Mouse (Mus musculus): ENCODE results near the gene Dlst.

DNA sequence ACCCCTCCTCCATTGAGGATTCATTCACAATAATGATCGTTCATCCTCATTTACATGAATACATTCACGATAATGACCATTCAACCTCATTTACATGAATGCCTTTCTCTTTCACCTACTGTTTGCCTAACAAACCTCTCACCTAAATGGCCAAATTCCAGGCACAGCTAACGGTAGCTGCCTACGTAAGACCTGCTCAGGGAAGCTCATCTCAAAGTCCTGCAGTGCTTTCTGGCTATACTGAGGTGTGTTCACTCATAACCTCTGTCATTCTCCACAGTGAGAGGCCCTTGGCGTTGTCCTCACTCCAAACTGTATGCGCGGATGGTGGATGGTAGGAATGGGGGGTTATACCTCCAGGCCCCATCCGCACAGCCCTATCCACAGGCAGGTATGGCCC lies 5.8 kb upstream of the Dlst start:
- TF ChIP-seq CTCF (IDR thresholded peaks at IDR 0.05; ENCODE audit: borderline replicate concordance, extremely low read depth, insufficient read depth, insufficient read length) (no peak), POLR2A (IDR thresholded peaks at IDR 0.05; ENCODE audit: borderline replicate concordance, extremely low read depth, insufficient read depth, insufficient read length, poor library complexity, severe bottlenecking) (no peak)
